Mouse (Mus musculus) heart, embryonic 15.5 days (tissue): Measurements from ENCODE around the gene Olfr435. TPM values are rescaled to one million over a fixed set of nuclear protein-coding genes. Genes with fewer than 3 reads are reported as not detected.
"Not testable (repeated sequence)": the region's sequence is repeated elsewhere in the genome, so short reads cannot be mapped to it uniquely, and the experiment has no call there.

Source experiments
- ATAC-seq: fragments of 200-750 bp; cut with Nextera tagmentation; replicated peaks from 2 replicates; pipeline ENCODE4 v1.8.0; 2017; ENCODE audit warnings: low read depth, moderate TSS enrichment; ENCODE audit not compliant: insufficient number of reproducible peaks, insufficient read depth, low FRiP score
- H3K27ac ChIP-seq: fragments of 300-500 bp; sonication (generic); 2 replicates; pipeline ENCODE4 v1.5.1; 2015; ENCODE audit warnings: mild to moderate bottlenecking, inconsistent platforms
- H3K27me3 ChIP-seq: fragments of 300-500 bp; sonication (generic); 2 replicates; pipeline ENCODE4 v1.6.1; 2015; ENCODE audit warnings: inconsistent platforms
- H3K36me3 ChIP-seq: fragments of 300-500 bp; sonication (generic); 2 replicates; pipeline ENCODE4 v1.6.1; 2015; ENCODE audit warnings: mild to moderate bottlenecking, inconsistent platforms
- H3K4me1 ChIP-seq: fragments of 300-500 bp; sonication (generic); replicated peaks from 2 replicates; pipeline ENCODE4 v1.6.1; 2015; ENCODE audit warnings: inconsistent platforms
- H3K4me2 ChIP-seq: fragments of 300-500 bp; sonication (generic); 2 replicates; pipeline ENCODE4 v1.6.1; 2015; ENCODE audit warnings: inconsistent platforms, mild to moderate bottlenecking, moderate library complexity
- H3K4me3 ChIP-seq: fragments of 300-500 bp; sonication (generic); 2 replicates; pipeline ENCODE4 v1.5.1; 2015; ENCODE audit warnings: mild to moderate bottlenecking, inconsistent platforms
- H3K9ac ChIP-seq: fragments of 300-500 bp; sonication (generic); 2 replicates; pipeline ENCODE4 v1.6.1; 2015; ENCODE audit warnings: mild to moderate bottlenecking, inconsistent platforms
- H3K9me3 ChIP-seq: fragments of 300-500 bp; sonication (generic); replicated peaks from 2 replicates; pipeline ENCODE4 v1.6.1; 2016; ENCODE audit warnings: inconsistent platforms
- WGBS: fragments of 180-500 bp; shearing (Covaris S2); methylation state at CpG from one replicate; pipeline ENCODE4 v1.1.7; 2015; ENCODE audit warnings: mixed read lengths; 5-methylcytosine and 5-hydroxymethylcytosine counted together
- polyA plus RNA-seq: library from polyadenylated mRNA; unstranded; fragments of >200 nt; fragmentation: Nextera tagmentation; extraction: Ambion mirVana; gene quantifications from 2 replicates; pipeline ENCODE4 v1.2.1, GENCODE M21; 2015

The Olfr435 gene
- not detected in 2 replicates for polyA plus RNA-seq

GRCm38 (mm10) chr6:43196781-43197180 is at the start of gene Olfr435:
Olfr435 (plus strand) TSS chr6:43197146.
- ATAC-seq = no peak
- Histone ChIP-seq H3K9me3 (no peaks in the 10 kb centered on the region), H3K27me3 (no peaks in the 10 kb centered on the region), H3K4me1 (no peaks in the 10 kb centered on the region), H3K36me3 (no peaks in the 10 kb centered on the region), H3K4me3 (no peak within 1 kb of the TSS), H3K9ac (no peak within 1 kb of the TSS), H3K27ac (no peak within 1 kb of the TSS), H3K4me2 (no peak within 1 kb of the TSS)

- Histone ChIP-seq H3K4me2 (no peak overlapping the region), H3K9ac (no peak overlapping the region), H3K4me1 (no peaks in the 10 kb centered on the region), H3K27ac (no peak overlapping the region), H3K9me3 (no peaks in the 10 kb centered on the region), H3K4me3 (no peak overlapping the region), H3K27me3 (no peaks in the 10 kb centered on the region), H3K36me3 (no peaks in the 10 kb centered on the region)
- no peak for ATAC-seq
- 41% methylated on average over 1 of the region's 1 CpGs for WGBS
Observed at GRCm38 (mm10) chr6:43159502-43159901, 37.4 kb upstream of the Olfr435 start.

- Histone ChIP-seq H3K9ac (no peak within 1 kb of the TSS), H3K4me2 (no peak within 1 kb of the TSS), H3K4me1 (no peaks in the 10 kb centered on the region), H3K27ac (no peak within 1 kb of the TSS), H3K4me3 (no peak within 1 kb of the TSS), H3K36me3 (no peaks in the 10 kb centered on the region), H3K9me3 (no peaks in the 10 kb centered on the region), H3K27me3 (no peaks in the 10 kb centered on the region)
- 63% methylated on average over 3 of the region's 3 CpGs for WGBS
- no peak for ATAC-seq
Observed at GRCm38 (mm10) chr6:43162982-43163381, 34.0 kb upstream of the Olfr435 start, which contains the start of gene Olfr437. Olfr437 (plus strand) TSS chr6:43163282.

GRCm38 (mm10) chr6:43167246-43167645 is 29.7 kb upstream of the Olfr435 start:
- H3K4me2 ChIP-seq = no peak overlapping the region
- H3K4me1 ChIP-seq = no peaks in the 10 kb centered on the region
- H3K9me3 ChIP-seq = no peaks in the 10 kb centered on the region
- no peak overlapping the region for H3K9ac ChIP-seq
- 93% methylated on average over 4 of the region's 4 CpGs for WGBS
- H3K36me3 ChIP-seq = no peaks in the 10 kb centered on the region
- H3K27ac ChIP-seq = no peak overlapping the region
- H3K4me3 ChIP-seq = no peak overlapping the region
- no peak for ATAC-seq
- H3K27me3 ChIP-seq = no peaks in the 10 kb centered on the region

GRCm38 (mm10) chr6:43171840-43172239 is 25.1 kb upstream of the Olfr435 start, which contains the start of gene Olfr13:
Olfr13 (plus strand) TSS chr6:43172140.
- Histone ChIP-seq H3K27ac (no peak within 1 kb of the TSS), H3K4me2 (no peak within 1 kb of the TSS), H3K4me1 (no peaks in the 10 kb centered on the region), H3K27me3 (no peaks in the 10 kb centered on the region), H3K9me3 (no peaks in the 10 kb centered on the region), H3K4me3 (no peak within 1 kb of the TSS), H3K36me3 (no peaks in the 10 kb centered on the region), H3K9ac (no peak within 1 kb of the TSS)
- no peak for ATAC-seq
- WGBS = 57% methylated on average over 4 of the region's 4 CpGs

GRCm38 (mm10) chr6:43178129-43178528 is 18.8 kb upstream of the Olfr435 start:
- WGBS = 71% methylated on average over 1 of the region's 1 CpGs
- H3K4me3 ChIP-seq = no peak overlapping the region
- H3K27ac ChIP-seq = no peak overlapping the region
- H3K9me3 ChIP-seq = no peaks in the 10 kb centered on the region
- no peak for ATAC-seq
- no peak overlapping the region for H3K9ac ChIP-seq
- no peaks in the 10 kb centered on the region for H3K4me1 ChIP-seq
- H3K27me3 ChIP-seq = no peaks in the 10 kb centered on the region
- no peaks in the 10 kb centered on the region for H3K36me3 ChIP-seq
- H3K4me2 ChIP-seq = no peak overlapping the region

GRCm38 (mm10) chr6:43178584-43179501 is 18.1 kb upstream of the Olfr435 start:
- no peaks in the 10 kb centered on the region for H3K36me3 ChIP-seq

GRCm38 (mm10) chr6:43190986-43191385 is 6.0 kb upstream of the Olfr435 start:
- Histone ChIP-seq H3K9ac (no peak overlapping the region), H3K36me3 (no peaks in the 10 kb centered on the region), H3K9me3 (no peaks in the 10 kb centered on the region), H3K27me3 (no peaks in the 10 kb centered on the region), H3K4me3 (no peak overlapping the region), H3K4me2 (no peak overlapping the region), H3K4me1 (no peaks in the 10 kb centered on the region), H3K27ac (no peak overlapping the region)
- ATAC-seq = no peak
- 79% methylated on average over 3 of the region's 3 CpGs for WGBS

More at GRCm38 (mm10) chr6:43178584-43179501, 18.1 kb upstream of the Olfr435 start:
- 62% methylated on average over 6 of the region's 6 CpGs for WGBS
- no peak for ATAC-seq
- no peak overlapping the region for H3K4me3 ChIP-seq
- H3K4me1 ChIP-seq = no peaks in the 10 kb centered on the region
- no peak overlapping the region for H3K9ac ChIP-seq
- H3K27me3 ChIP-seq = no peaks in the 10 kb centered on the region
- no peak overlapping the region for H3K4me2 ChIP-seq
- H3K27ac ChIP-seq = no peak overlapping the region
- no peaks in the 10 kb centered on the region for H3K9me3 ChIP-seq

- Histone ChIP-seq H3K4me3 (no peak overlapping the region), H3K4me2 (no peak overlapping the region), H3K4me1 (no peaks in the 10 kb centered on the region), H3K27ac (no peak overlapping the region), H3K36me3 (no peaks in the 10 kb centered on the region), H3K9ac (no peak overlapping the region), H3K9me3 (no peaks in the 10 kb centered on the region), H3K27me3 (no peaks in the 10 kb centered on the region)
- no peak for ATAC-seq
- 50% methylated on average over 3 of the region's 3 CpGs for WGBS
Observed at GRCm38 (mm10) chr6:43198094-43198493, 1.1 kb downstream of the Olfr435 start.

- H3K4me3 ChIP-seq = no peak overlapping the region
- no peaks in the 10 kb centered on the region for H3K36me3 ChIP-seq
- no peak overlapping the region for H3K4me2 ChIP-seq
- no peaks in the 10 kb centered on the region for H3K4me1 ChIP-seq
- H3K27me3 ChIP-seq = no peaks in the 10 kb centered on the region
- H3K9ac ChIP-seq = no peak overlapping the region
- no peak overlapping the region for H3K27ac ChIP-seq
- no peak for ATAC-seq
- H3K9me3 ChIP-seq = no peaks in the 10 kb centered on the region
Observed at GRCm38 (mm10) chr6:43202786-43203185, 5.8 kb downstream of the Olfr435 start.

- WGBS = 44% methylated on average over 2 of the region's 2 CpGs
Observed at GRCm38 (mm10) chr6:43205355-43205754, 8.4 kb downstream of the Olfr435 start.

GRCm38 (mm10) chr6:43212873-43213272 is 15.9 kb downstream of the Olfr435 start, which contains the start of gene Olfr434:
Olfr434 (plus strand) TSS chr6:43213021.
- H3K27me3 ChIP-seq, H3K9ac ChIP-seq, H3K4me3 ChIP-seq, H3K27ac ChIP-seq, H3K4me2 ChIP-seq, H3K4me1 ChIP-seq, H3K36me3 ChIP-seq, ATAC-seq, H3K9me3 ChIP-seq: not testable (repeated sequence)

More at GRCm38 (mm10) chr6:43205355-43205754, 8.4 kb downstream of the Olfr435 start:
- Histone ChIP-seq H3K4me2 (no peak overlapping the region), H3K27ac (no peak overlapping the region), H3K9ac (no peak overlapping the region), H3K27me3 (no peaks in the 10 kb centered on the region), H3K9me3 (no peaks in the 10 kb centered on the region), H3K4me1 (no peaks in the 10 kb centered on the region), H3K36me3 (no peaks in the 10 kb centered on the region), H3K4me3 (no peak overlapping the region)
- ATAC-seq = no peak
